Mouse (Mus musculus) embryonic facial prominence, embryonic 11.5 days (tissue): ENCODE results near the gene Gfy. TPM values are rescaled to one million over a fixed set of nuclear protein-coding genes. Genes with fewer than 3 reads are reported as not detected.
A peak's percentile ranks its signal among the peaks of the same experiment; 100 is the strongest.

Source experiments
- ATAC-seq: fragments of 200-750 bp; cut with Nextera tagmentation; replicated peaks from 2 replicates; pipeline ENCODE4 v1.8.0; 2017; ENCODE audit warnings: low read depth; ENCODE audit not compliant: insufficient number of reproducible peaks, low FRiP score, low TSS enrichment
- DNase-seq: peaks from one replicate; pipeline ENCODE4 v3.0.0-alpha.2; 2015; ENCODE audit warnings: low spot score
- H3K27ac ChIP-seq: fragments of 300-500 bp; sonication (generic); replicated peaks from 2 replicates; pipeline ENCODE4 v1.5.1; 2014; ENCODE audit warnings: mild to moderate bottlenecking, low read depth, low read length, control low read depth
- H3K27me3 ChIP-seq: fragments of 300-500 bp; sonication (generic); 2 replicates; pipeline ENCODE4 v1.6.1; 2014; ENCODE audit warnings: mild to moderate bottlenecking, low read length, moderate library complexity, mixed read lengths; ENCODE audit not compliant: control insufficient read depth, insufficient read depth
- H3K36me3 ChIP-seq: fragments of 300-500 bp; sonication (generic); replicated peaks from 2 replicates; pipeline ENCODE4 v1.6.1; 2014; ENCODE audit warnings: low read depth, mild to moderate bottlenecking, low read length, moderate library complexity, mixed read lengths; ENCODE audit not compliant: control insufficient read depth, insufficient read depth
- H3K4me1 ChIP-seq: fragments of 300-500 bp; sonication (generic); 2 replicates; pipeline ENCODE4 v1.6.1; 2014; ENCODE audit warnings: low read length, mixed read lengths; ENCODE audit not compliant: control insufficient read depth, insufficient read depth
- H3K4me2 ChIP-seq: fragments of 300-500 bp; sonication (generic); 2 replicates; pipeline ENCODE4 v1.6.1; 2014; ENCODE audit warnings: low read depth, mild to moderate bottlenecking, control low read depth, low read length, moderate library complexity
- H3K4me3 ChIP-seq: fragments of 300-500 bp; sonication (generic); 2 replicates; pipeline ENCODE4 v1.5.1; 2014; ENCODE audit warnings: low read depth, low read length, control low read depth
- H3K9ac ChIP-seq: fragments of 300-500 bp; sonication (generic); replicated peaks from 2 replicates; pipeline ENCODE4 v1.6.1; 2014; ENCODE audit warnings: mild to moderate bottlenecking, control low read depth, low read length
- H3K9me3 ChIP-seq: fragments of 300-500 bp; sonication (generic); replicated peaks from 2 replicates; pipeline ENCODE4 v1.6.1; 2016; ENCODE audit warnings: mild to moderate bottlenecking, low read length, inconsistent platforms, mixed read lengths; ENCODE audit not compliant: control insufficient read depth
- WGBS: fragments of 180-500 bp; shearing (Covaris S2); extraction: QIAGEN DNeasy Blood & Tissue Kit; methylation state at CpG from one replicate; pipeline ENCODE4 v1.1.7; 2014; 5-methylcytosine and 5-hydroxymethylcytosine counted together
- polyA plus RNA-seq: library from polyadenylated mRNA; unstranded; fragments of >200 nt; fragmentation: Nextera tagmentation; extraction: Ambion mirVana; gene quantifications from 2 replicates; pipeline ENCODE4 v1.2.1, GENCODE M21; 2014

Gene Gfy
- polyA plus RNA-seq, 1 experiment from 2014 or later, result 0.52 TPM

DNA sequence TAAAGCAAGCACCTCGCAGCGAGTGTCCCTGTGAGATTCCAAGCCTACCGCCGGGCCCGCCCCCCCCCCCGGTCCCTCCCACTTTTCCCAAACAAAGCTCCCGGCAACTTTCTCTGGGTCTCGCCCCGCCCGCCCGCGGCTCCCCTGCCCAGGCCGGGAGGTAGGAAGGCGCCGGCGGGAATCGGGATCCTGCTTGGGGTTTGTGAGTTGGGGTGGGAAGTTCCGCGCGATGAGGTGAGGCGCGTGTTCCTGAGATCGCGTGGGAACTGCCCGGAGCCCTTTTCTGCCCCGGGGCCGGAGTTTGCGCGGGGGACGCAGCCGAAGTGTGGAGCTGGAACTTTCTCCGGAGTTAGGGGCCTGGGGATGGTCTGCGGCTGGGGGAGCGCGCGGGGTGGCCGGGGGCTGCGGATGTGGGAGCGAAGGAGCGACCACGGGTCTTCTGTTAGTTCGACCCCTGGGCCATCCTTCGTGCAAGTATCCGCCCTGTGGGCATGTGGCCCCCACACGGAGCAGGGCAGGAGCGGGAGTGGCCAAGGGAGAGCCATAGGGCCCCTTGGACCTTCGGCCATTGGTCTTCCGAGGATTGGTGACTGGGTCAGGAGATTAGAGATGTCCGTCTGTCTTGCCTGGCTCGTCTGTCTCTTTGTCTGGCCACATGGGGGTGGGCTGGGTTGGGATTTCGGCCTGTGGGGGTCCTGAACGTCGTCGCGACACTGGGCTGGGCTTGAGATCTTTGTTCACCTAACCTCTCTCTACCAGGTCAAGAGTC, 36.5 kb upstream of the Gfy start, which contains the start of gene Tead2:
Gene Tead2, plus strand, starts transcription at position 81 of the 769 bp plus-strand sequence.
- peak within 1 kb of the TSS; percentile 63 for H3K4me2 ChIP-seq
- H3K9ac ChIP-seq, result peak within 1 kb of the TSS; percentile 100
- H3K4me3 ChIP-seq, result peak within 1 kb of the TSS; percentile 89
- peak within 1 kb of the TSS; percentile 95 for H3K27ac ChIP-seq
- peaks cover 9% of the 10 kb centered on the region for H3K27me3 ChIP-seq
- no peaks in the 10 kb centered on the region for H3K9me3 ChIP-seq
- peak; percentile 85 for DNase-seq
- WGBS, result 1% methylated on average over 51 of the region's 55 CpGs
- H3K36me3 ChIP-seq, result peaks cover 14% of the 10 kb centered on the region
- H3K4me1 ChIP-seq, result no peaks in the 10 kb centered on the region; the same call in 1 of the 2 replicates
- peak; percentile 57 for ATAC-seq

DNA sequence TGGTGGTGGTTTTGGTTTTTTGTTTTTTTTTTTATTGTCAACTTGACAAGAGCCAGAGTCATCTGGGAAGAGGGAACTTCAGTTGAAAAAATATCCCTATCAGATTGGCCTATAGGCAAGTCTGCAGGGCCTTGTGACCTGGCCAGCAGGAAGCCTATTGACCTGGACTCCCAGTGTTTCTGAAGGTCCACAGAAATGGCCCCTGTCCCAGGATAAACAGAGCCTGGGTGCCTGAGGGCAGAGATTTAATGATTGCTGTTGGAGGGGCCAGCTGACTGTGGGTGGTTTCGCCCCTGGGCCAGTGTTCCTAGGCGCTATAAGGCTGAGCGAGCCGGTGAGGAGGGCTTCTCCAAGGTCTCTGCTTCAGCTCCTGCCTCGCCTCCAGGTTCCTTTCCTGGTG, 34.3 kb upstream of the Gfy start:
- DNase-seq (no peak), ATAC-seq (no peak)
- Histone ChIP-seq H3K4me2 (no peak overlapping the region), H3K36me3 (no peaks in the 10 kb centered on the region; the same call in 1 of the 2 replicates), H3K27ac (no peak overlapping the region), H3K9ac (no peak overlapping the region), H3K4me1 (no peaks in the 10 kb centered on the region; the same call in 1 of the 2 replicates), H3K9me3 (no peaks in the 10 kb centered on the region), H3K4me3 (no peak overlapping the region), H3K27me3 (peaks cover 15% of the 10 kb centered on the region)
- 62% methylated on average over 5 of the region's 5 CpGs for WGBS

DNA sequence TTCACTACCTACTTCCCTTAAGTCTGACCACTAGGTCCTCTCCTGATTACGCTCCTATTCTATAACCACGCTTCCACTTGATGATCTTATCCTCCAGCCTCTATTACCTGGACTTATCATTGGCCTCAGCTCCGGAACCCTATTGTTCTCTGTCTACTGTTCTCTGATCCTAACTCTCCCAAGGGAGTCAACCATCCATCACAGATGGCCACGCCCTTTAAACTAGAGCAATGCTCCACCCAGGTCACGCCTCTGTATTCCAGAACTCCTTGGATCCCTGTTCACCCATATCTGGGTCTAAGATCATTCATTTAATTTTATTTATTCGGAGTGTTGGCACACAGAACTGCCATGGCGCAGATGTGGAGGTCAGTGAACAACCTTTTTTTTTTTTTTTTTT, 33.0 kb upstream of the Gfy start:
- Histone ChIP-seq H3K4me1 (no peaks in the 10 kb centered on the region; the same call in 1 of the 2 replicates), H3K4me2 (no peak overlapping the region), H3K9me3 (no peaks in the 10 kb centered on the region), H3K9ac (no peak overlapping the region), H3K36me3 (no peaks in the 10 kb centered on the region), H3K27me3 (peaks cover 15% of the 10 kb centered on the region), H3K4me3 (no peak overlapping the region), H3K27ac (no peak overlapping the region)
- DNase-seq, result no peak
- no peak for ATAC-seq
- 68% methylated on average over 7 of the region's 7 CpGs for WGBS

DNA sequence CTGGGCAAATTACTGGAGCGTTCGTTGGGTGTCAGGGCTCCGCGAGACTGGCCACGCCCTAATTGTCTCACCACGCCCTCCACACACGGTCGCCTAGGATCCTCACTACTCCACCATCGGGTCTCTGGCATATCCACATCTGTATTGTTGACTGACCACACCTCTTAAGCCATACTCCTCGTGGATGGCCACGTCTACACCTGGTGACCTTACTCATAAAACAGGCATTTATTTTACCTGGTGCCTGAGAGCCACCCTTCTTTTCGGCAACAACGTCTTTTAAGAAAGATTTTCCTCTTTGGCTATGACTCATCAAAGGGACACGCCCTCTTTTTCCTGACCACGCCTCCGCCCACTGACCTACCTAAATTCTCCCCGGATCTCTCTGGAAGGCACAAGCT, 32.5 kb upstream of the Gfy start, which contains the start of gene Dkkl1:
Gene Dkkl1, minus strand, starts transcription at position 297 of the 401 bp plus-strand sequence.
- no peak for ATAC-seq
- Histone ChIP-seq H3K9ac (no peak within 1 kb of the TSS), H3K4me1 (no peaks in the 10 kb centered on the region), H3K36me3 (no peaks in the 10 kb centered on the region), H3K27me3 (peaks cover 15% of the 10 kb centered on the region), H3K4me2 (no peak within 1 kb of the TSS; the same call in 1 of the 2 replicates), H3K9me3 (no peaks in the 10 kb centered on the region), H3K4me3 (0 out of 2 replicates have a peak within 1 kb of the TSS, but pooled peaks have one; percentile 6), H3K27ac (no peak within 1 kb of the TSS)
- 6% methylated on average over 17 of the region's 17 CpGs for WGBS
- DNase-seq, result no peak

DNA sequence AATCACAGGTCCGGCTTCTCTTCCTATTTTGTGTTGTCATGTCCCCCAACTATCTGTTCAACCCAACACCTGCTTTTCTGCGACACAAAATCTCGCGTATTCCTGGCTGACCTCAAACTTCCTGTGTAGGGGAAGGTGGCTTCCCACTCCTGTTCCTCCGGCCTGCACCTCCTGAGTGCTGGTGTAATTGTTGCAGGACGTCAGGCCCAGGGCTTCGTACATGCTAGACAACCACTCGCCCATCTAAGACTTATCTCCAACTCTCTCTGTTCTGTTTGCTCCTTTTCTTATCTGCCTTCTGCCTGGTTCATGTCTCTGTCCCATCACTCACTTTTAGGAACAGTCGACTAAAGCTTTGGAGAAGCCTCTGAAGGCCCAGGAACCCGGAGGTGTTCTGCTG, 31.7 kb upstream of the Gfy start:
- ATAC-seq, result no peak
- no peaks in the 10 kb centered on the region for H3K9me3 ChIP-seq
- no peak overlapping the region for H3K9ac ChIP-seq
- WGBS, result 71% methylated on average over 10 of the region's 10 CpGs
- no peak overlapping the region for H3K4me3 ChIP-seq
- H3K4me2 ChIP-seq, result no peak overlapping the region
- no peaks in the 10 kb centered on the region for H3K4me1 ChIP-seq
- no peak for DNase-seq
- H3K27me3 ChIP-seq, result peaks cover 15% of the 10 kb centered on the region
- H3K27ac ChIP-seq, result no peak overlapping the region
- no peaks in the 10 kb centered on the region for H3K36me3 ChIP-seq

DNA sequence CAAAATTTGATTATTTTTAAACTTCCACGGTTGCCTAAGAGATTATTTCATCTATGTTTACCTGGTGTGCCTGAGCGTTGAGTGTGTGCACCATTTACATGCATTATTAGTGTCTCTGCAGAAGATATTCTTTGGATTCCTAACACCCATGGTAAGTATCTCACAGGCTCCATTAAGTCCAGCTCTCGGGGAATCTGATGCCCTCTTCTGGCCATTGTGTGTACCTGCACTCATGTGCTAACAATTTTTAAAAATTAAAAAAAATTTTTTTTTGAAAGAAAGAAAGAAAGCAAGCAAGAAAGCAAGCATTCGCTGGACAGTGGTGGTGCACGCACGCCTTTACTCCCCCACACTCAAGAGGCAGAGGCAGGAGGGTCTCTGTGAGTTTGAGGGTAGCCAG, 28.9 kb upstream of the Gfy start:
- DNase-seq (no peak), ATAC-seq (no peak)
- Histone ChIP-seq H3K9ac (no peak overlapping the region), H3K36me3 (no peaks in the 10 kb centered on the region), H3K27me3 (peaks cover 15% of the 10 kb centered on the region), H3K9me3 (no peaks in the 10 kb centered on the region), H3K4me1 (no peaks in the 10 kb centered on the region), H3K4me2 (no peak overlapping the region), H3K27ac (no peak overlapping the region), H3K4me3 (no peak overlapping the region)
- WGBS, result 81% methylated on average over 6 of the region's 6 CpGs

DNA sequence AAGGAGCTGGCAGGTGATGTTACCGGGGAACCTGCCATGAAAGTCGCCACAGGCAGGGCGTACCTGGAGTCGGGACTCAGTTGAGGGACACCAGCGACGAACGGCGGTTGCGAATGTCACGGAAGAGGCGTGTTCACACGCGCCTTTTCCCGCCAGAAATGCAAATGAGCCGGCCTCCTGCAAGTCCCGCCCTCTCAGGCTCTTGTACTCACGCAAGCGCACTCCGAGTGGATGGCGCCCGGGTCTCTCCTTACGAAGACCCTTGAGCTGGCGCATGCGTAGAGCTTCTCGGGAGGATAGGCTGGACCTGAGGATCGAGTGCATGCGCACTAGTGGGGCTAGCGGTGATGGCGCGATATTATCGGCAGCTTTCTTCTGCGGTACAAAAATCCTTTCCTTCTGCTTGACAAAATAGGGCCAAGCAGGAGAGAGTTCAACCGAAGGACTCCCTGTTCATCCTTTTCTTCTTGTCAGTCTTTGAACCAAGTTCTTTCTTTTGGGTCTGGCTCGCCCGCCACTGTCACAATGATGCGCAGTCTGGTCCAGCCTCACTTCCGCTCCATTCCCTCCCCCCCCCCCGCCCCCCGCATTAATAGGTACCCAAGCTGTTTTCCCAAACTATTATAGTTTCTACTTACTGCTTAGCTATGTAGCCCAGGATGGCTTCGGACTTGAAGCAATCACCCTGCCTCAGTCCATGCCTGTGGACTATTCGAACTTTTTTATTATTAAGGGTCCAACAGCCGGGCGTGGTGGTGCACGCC, 25.2 kb upstream of the Gfy start, which contains the start of gene Ccdc155:
Gene Ccdc155, minus strand, starts transcription at position 513 of the 764 bp plus-strand sequence.
- DNase-seq (peak; percentile 100), ATAC-seq (peak; percentile 95)
- H3K36me3 ChIP-seq, result no peaks in the 10 kb centered on the region
- H3K27me3 ChIP-seq, result no peaks in the 10 kb centered on the region
- H3K4me2 ChIP-seq, result peak within 1 kb of the TSS; percentile 43
- no peaks in the 10 kb centered on the region for H3K4me1 ChIP-seq
- WGBS, result 9% methylated on average over 44 of the region's 44 CpGs
- peak within 1 kb of the TSS; percentile 64 for H3K9ac ChIP-seq
- peak within 1 kb of the TSS; percentile 30 for H3K4me3 ChIP-seq
- no peak within 1 kb of the TSS for H3K27ac ChIP-seq
- H3K9me3 ChIP-seq, result no peaks in the 10 kb centered on the region

DNA sequence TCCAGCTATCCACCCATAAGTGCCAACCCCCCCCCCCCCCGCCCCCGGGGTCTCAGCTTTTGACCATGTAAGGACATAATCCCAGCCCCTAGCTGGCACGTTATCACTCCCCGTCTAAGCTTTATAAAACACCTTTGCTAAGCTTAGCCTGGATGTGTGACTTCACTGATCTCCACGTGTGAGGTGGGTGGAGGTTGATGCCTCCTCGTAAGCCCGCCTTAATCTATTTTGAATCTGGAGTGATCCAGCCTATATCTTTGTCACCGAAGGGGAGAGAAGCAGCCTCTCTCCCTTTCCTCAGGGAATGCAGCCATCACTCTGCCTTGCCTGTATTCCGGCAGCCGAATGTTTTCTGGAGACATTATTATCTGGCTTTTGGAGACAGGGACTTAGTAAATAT, 23.3 kb upstream of the Gfy start:
- Histone ChIP-seq H3K27ac (no peak overlapping the region), H3K4me2 (no peak overlapping the region), H3K4me3 (no peak overlapping the region), H3K9ac (no peak overlapping the region), H3K27me3 (no peaks in the 10 kb centered on the region), H3K4me1 (no peaks in the 10 kb centered on the region), H3K36me3 (no peaks in the 10 kb centered on the region), H3K9me3 (no peaks in the 10 kb centered on the region)
- DNase-seq (no peak), ATAC-seq (no peak)
- WGBS, result 54% methylated on average over 10 of the region's 10 CpGs
